Mouse (Mus musculus): ENCODE measurements around the gene Samd5.

- TF ChIP-seq CTCF (conservative IDR thresholded peaks at IDR 0.05; ENCODE audit: insufficient read depth, insufficient read length, low read depth, low read length) (no peak), POLR2A (IDR thresholded peaks at IDR 0.05; ENCODE audit: low read depth, low read length) (no peak)
Measured at GRCm38 (mm10) chr10:9607155-9607554, 67.9 kb downstream of the Samd5 start.

Measured in kidney, adult 2 months (tissue).